In genomic region chr14:43532387-43532786, GRCm38 (mm10) we compare ENCODE assay signal across 19 mouse cellular contexts. TPM values are rescaled to one million over a fixed set of nuclear protein-coding genes. Genes with fewer than 3 reads are reported as not detected.
A peak's percentile ranks its signal among the peaks of the same experiment; 100 is the strongest.
DNase-seq lines count a peak whose midpoint lies in the region; ATAC-seq and TF ChIP-seq lines count a peak whose summit lies in the region.
"Not testable (repeated sequence)": the region's sequence is repeated elsewhere in the genome, so short reads cannot be mapped to it uniquely, and the experiment has no call there.
"Had no signal": no experiment of that assay in that cellular context is flagged by ENCODE, and none has a peak within 500 bp of the region (broad histone marks: within the 10 kb centered on the region; RNA-seq: fewer than 3 reads in every experiment).

No protein-coding gene starts in this region.

- H3K4me3 ChIP-seq in ES-E14 (ENCODE audit: insufficient read depth in 1 of 2, low read depth in 1 of 2, low read length in 2 of 2, poor library complexity in 1 of 2, severe bottlenecking in 1 of 2); neural tube, embryonic 11.5 days (ENCODE audit: low read depth, low read length): not testable (repeated sequence)

- not testable (repeated sequence) for DNase-seq in ES-E14 (ENCODE audit: low read depth, low spot score)
- DNase-seq in adrenal gland, postnatal 14 days = peak; percentile 27
- DNase-seq in gastrocnemius, postnatal 14 days = peak; percentile 12
- peak; percentile 67 for DNase-seq in kidney, adult 11 months
- DNase-seq in kidney, postnatal 25 days = peak; percentile 48 to 73
- peak; percentile 6 for DNase-seq in neural tube, embryonic 11.5 days (ENCODE audit: low spot score)
- DNase-seq in spleen, postnatal 4 days (ENCODE audit: low spot score in 2 of 2) = peak; percentile 19 to 72
- DNase-seq in urinary bladder, postnatal 14 days (ENCODE audit: low spot score) = peak; percentile 6

- WGBS in neural tube, embryonic 11.5 days = 63% methylated on average over 4 of the region's 6 CpGs

- H3K9me3 ChIP-seq in ES-E14 (ENCODE audit: control insufficient read depth, insufficient read depth, low read depth, low read length); neural tube, embryonic 11.5 days (ENCODE audit: control insufficient read depth, low read length): not testable (repeated sequence)

- not testable (repeated sequence) for H3K4me2 ChIP-seq in neural tube, embryonic 11.5 days (ENCODE audit: low read depth)

- H3K27ac ChIP-seq in ES-E14 (ENCODE audit: insufficient read depth, low read depth, low read length, poor library complexity, severe bottlenecking); neural tube, embryonic 11.5 days (ENCODE audit: low read depth, low read length): not testable (repeated sequence)

- not testable (repeated sequence) for H3K36me3 ChIP-seq in ES-E14 (ENCODE audit: control insufficient read depth, insufficient read depth, low read length, poor library complexity, severe bottlenecking); neural tube, embryonic 11.5 days (ENCODE audit: control insufficient read depth, insufficient read depth, low read length)

- in situ Hi-C loops in ES-E14 (cut with MboI; ENCODE audit: low sequenced_read_pairs in 2 of 2, unreplicated experiment in 2 of 2) = not testable (repeated sequence)

- H3K27me3 ChIP-seq in neural tube, embryonic 11.5 days (ENCODE audit: control insufficient read depth, insufficient read depth, low read length) = not testable (repeated sequence)

- not testable (repeated sequence) for H3K9ac ChIP-seq in ES-E14 (ENCODE audit: insufficient read depth, low read depth, low read length, poor library complexity, severe bottlenecking); neural tube, embryonic 11.5 days (ENCODE audit: low read length)

- not testable (repeated sequence) for ATAC-seq in neural tube, embryonic 11.5 days (ENCODE audit: insufficient read depth, low FRiP score, low TSS enrichment)

- H3K4me1 ChIP-seq in ES-E14 (ENCODE audit: control insufficient read depth in 2 of 2, insufficient read depth in 2 of 2, low read length in 2 of 2, poor library complexity in 1 of 2); neural tube, embryonic 11.5 days (ENCODE audit: control insufficient read depth, insufficient read depth, low read length): not testable (repeated sequence)

- intact Hi-C loops in gastrocnemius, postnatal 14 days (cut with DNase I; ENCODE audit: low total_unique reads) = not testable (repeated sequence)

TF ChIP-seq in ES-E14, 5 proteins besides CTCF, POLR2A, EP300 and RAD21:
- TF ChIP-seq ZC3H11A (IDR thresholded peaks at IDR 0.05; ENCODE audit: borderline replicate concordance, low read depth, low read length) = 0 out of 2 replicates have a peak, but pooled peaks have one; percentile 4

RNA-seq across cellular contexts. Expression of gene Gm5799, which starts 11.0 kb away (rescaled TPM):
- total RNA-seq in ES-E14 (2012; rRNA removed) = not detected in 2 replicates
- total RNA-seq in adrenal gland, postnatal 14 days (2021) = not detected in 2 replicates
- total RNA-seq in gastrocnemius, postnatal 14 days (2021) = not detected
- polyA plus RNA-seq in neural tube, embryonic 11.5 days (2014; fragmentation: Nextera tagmentation; extraction: Ambion mirVana) = not detected in 2 replicates
- total RNA-seq: common myeloid progenitor, adult 5-6 weeks; heart, adult 18-20 months had no signal
- polyA plus RNA-seq: embryonic facial prominence, embryonic 15.5 days; forebrain, embryonic 12.5 days; heart, postnatal 0 days; hindbrain, embryonic 15.5 days; intestine, postnatal 0 days; limb, embryonic 15.5 days; midbrain, embryonic 12.5 days had no signal

RNA-seq across cellular contexts. Expression of gene Gm17654, which starts 46.6 kb away (rescaled TPM):
- not detected in 2 replicates for total RNA-seq in ES-E14 (2012; rRNA removed)
- not detected in 2 replicates for total RNA-seq in adrenal gland, postnatal 14 days (2021)
- total RNA-seq in gastrocnemius, postnatal 14 days (2021) = not detected
- not detected in 2 replicates for polyA plus RNA-seq in neural tube, embryonic 11.5 days (2014; fragmentation: Nextera tagmentation; extraction: Ambion mirVana)
- total RNA-seq: common myeloid progenitor, adult 5-6 weeks; heart, adult 18-20 months; left cerebral cortex, postnatal 10 days had no signal
- polyA plus RNA-seq: embryonic facial prominence, embryonic 15.5 days; forebrain, embryonic 12.5 days; heart, postnatal 0 days; hindbrain, embryonic 15.5 days; intestine, postnatal 0 days; limb, embryonic 15.5 days; midbrain, embryonic 12.5 days; stomach, embryonic 14.5 days had no signal
